Mouse (Mus musculus) testis, adult 2 months (tissue): Measurements from ENCODE around the gene Cend1. TPM values are rescaled to one million over a fixed set of nuclear protein-coding genes. Genes with fewer than 3 reads are reported as not detected.
A peak's percentile ranks its signal among the peaks of the same experiment; 100 is the strongest.

Experiments used
- H3K27ac ChIP-seq: fragments of 200-500 bp; 2 replicates; pipeline ENCODE4 v1.5.1; 2012; ENCODE audit warnings: low read depth, low read length; ENCODE audit not compliant: control insufficient read depth, insufficient read depth
- H3K27me3 ChIP-seq: fragments of 200-500 bp; 2 replicates; pipeline ENCODE4 v1.6.1; 2012; ENCODE audit warnings: mild to moderate bottlenecking, low read length, moderate library complexity; ENCODE audit not compliant: control insufficient read depth, insufficient read depth
- H3K36me3 ChIP-seq: fragments of 200-500 bp; 2 replicates; pipeline ENCODE4 v1.6.1; 2012; ENCODE audit warnings: mild to moderate bottlenecking, low read length; ENCODE audit not compliant: control insufficient read depth, insufficient read depth
- H3K4me1 ChIP-seq: fragments of 200-500 bp; 2 replicates; pipeline ENCODE4 v1.6.1; 2012; ENCODE audit warnings: low read length; ENCODE audit not compliant: control insufficient read depth, insufficient read depth
- H3K4me3 ChIP-seq: fragments of 200-500 bp; 2 replicates; pipeline ENCODE4 v1.5.1; 2012; ENCODE audit warnings: low read depth, mild to moderate bottlenecking, low read length, moderate library complexity, mixed read lengths; ENCODE audit not compliant: control insufficient read depth
- CTCF ChIP-seq: fragments of 200-500 bp; IDR thresholded peaks from 2 replicates; pipeline ENCODE4 v1.5.1; 2012; ENCODE audit warnings: low read depth, mild to moderate bottlenecking, inconsistent platforms, low read length, moderate library complexity; ENCODE audit not compliant: control insufficient read depth, insufficient read depth, insufficient replicate concordance
- POLR2A ChIP-seq: fragments of 200-500 bp; IDR thresholded peaks from 2 replicates; pipeline ENCODE4 v1.6.1; 2012; ENCODE audit warnings: low read depth, mild to moderate bottlenecking, inconsistent platforms, low read length, moderate library complexity; ENCODE audit not compliant: control insufficient read depth
- polyA plus RNA-seq: library from polyadenylated mRNA; depleted of rRNA; stranded (reverse); fragments of >200 nt; gene quantifications from 2 replicates; pipeline ENCODE4 v1.2.3, GENCODE M21; 2012

Gene Cend1
- polyA plus RNA-seq, 1 experiment: 0.48 TPM

- H3K27ac ChIP-seq: peak overlapping the region; percentile 58
- no peak for TF ChIP-seq POLR2A
- no peak for TF ChIP-seq CTCF
Observed at GRCm38 (mm10) chr7:141468164-141468521, 38.9 kb upstream of the Cend1 start.

DNA sequence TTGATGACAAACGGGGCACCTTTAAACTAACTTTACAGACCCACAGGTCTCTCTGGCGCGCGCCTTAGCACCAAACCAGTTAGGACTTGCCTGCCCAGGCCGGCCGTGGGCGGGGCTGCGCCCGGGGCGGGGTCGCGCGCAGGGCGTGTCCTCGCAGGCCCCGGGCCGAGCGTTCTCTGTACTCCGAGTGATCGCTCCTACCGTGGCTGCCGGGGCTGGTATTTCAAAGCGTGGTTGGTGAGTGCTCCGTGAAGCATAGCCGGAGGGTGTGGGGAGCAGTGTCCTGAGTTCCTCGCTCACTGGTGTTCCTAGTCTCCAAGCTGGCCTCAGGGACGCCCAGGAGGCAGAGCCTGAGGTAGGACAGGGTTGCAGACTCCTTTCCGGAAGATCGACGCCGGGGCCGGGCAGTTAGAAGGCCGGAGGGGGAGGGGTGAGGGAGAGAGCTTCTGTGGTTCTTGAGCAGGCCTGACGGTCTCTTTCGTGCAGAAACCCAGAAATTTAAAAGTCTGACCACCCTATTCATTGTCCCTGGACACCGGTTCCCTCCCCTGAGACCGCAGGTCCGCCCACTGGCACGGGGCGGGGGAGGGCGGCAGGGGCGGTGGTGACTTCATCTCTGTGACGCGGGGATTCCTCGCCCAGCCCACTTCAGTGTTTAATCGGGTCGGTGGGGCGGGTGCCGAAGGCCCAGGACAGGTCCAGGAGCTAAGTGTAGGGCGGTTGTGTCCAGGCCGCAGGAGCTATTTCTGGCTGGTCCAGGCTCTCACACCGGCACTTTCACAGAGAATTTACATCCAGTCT, 38.1 kb upstream of the Cend1 start, which contains the start of gene Cd151:
Gene Cd151 (plus strand): TSS at position 163 of the 801 bp plus-strand sequence.
- H3K36me3 ChIP-seq: no peaks in the 10 kb centered on the region; the same call in 1 of the 2 replicates
- TF ChIP-seq CTCF (no peak), POLR2A (peak; percentile 63)
- H3K4me3 ChIP-seq: peak within 1 kb of the TSS; percentile 87
- peak within 1 kb of the TSS; percentile 58 for H3K27ac ChIP-seq
- H3K4me1 ChIP-seq: peaks cover 49% of the 10 kb centered on the region
- H3K27me3 ChIP-seq: no peaks in the 10 kb centered on the region

More at GRCm38 (mm10) chr7:141468164-141468521, 38.9 kb upstream of the Cend1 start:
- H3K4me1 ChIP-seq: peaks cover 47% of the 10 kb centered on the region
- peak overlapping the region; percentile 87 for H3K4me3 ChIP-seq
- H3K27me3 ChIP-seq: no peaks in the 10 kb centered on the region
- no peaks in the 10 kb centered on the region; the same call in 1 of the 2 replicates for H3K36me3 ChIP-seq

- no peaks in the 10 kb centered on the region for H3K27me3 ChIP-seq
- H3K27ac ChIP-seq: peak overlapping the region; percentile 37
- TF ChIP-seq POLR2A: no peak
- TF ChIP-seq CTCF: no peak
- H3K36me3 ChIP-seq: no peaks in the 10 kb centered on the region; the same call in 1 of the 2 replicates
- peak overlapping the region; percentile 87 for H3K4me3 ChIP-seq
- peaks cover 55% of the 10 kb centered on the region for H3K4me1 ChIP-seq
Observed at GRCm38 (mm10) chr7:141466607-141467148, 37.4 kb upstream of the Cend1 start.

DNA sequence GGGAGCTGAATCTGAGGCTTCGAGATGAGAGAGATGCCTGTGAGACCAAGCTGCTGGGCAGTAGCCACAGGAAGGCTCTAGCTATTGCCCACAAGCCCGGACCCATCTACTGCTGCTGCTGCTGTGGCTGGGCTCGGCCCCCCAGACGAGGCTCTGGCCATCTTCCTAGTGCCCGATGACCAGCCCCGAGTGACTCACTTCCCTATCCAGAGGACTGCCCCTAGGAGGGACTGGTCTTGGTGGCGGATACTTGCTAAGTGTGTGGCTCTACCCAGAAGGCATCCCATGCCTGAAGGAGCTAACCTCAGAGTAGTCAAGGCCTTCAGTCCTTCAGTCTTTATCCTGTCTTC, 36.7 kb upstream of the Cend1 start:
- peaks cover 59% of the 10 kb centered on the region for H3K4me1 ChIP-seq

DNA sequence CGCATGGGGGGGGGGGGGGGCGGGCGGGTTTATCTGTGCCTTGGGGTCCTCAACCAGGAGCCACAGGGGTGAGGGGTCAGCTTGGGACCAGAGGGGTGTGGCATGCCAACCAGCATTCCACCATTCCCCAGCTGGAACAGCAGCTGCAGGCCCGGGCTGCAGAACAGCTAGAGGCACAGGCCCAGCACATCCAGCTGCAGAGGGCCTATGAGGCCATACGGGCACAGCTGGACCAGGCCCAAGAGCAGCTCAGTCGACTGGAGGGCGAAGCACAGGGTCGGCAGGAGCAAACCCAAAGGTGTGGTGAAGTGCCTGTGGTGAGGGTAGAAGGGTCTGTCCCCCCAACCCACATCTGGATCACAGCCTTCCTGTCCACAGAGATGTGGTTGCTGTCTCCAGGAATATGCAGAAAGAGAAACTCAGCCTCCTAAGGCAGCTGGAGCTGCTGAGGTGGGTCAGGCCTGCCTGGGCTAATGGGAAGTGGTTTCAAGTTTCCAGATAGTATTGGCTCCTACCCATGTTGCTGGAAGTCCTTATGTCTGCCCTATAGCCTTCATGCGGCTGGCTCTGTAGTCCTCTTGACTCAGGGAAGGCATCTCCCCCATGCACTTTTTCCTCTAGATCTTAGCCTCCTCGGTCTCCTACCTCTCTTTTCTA, 36.2 kb upstream of the Cend1 start:
- H3K27ac ChIP-seq: peak overlapping the region; percentile 23; the same call in 1 of the 2 replicates
- no peaks in the 10 kb centered on the region for H3K27me3 ChIP-seq
- peaks cover 61% of the 10 kb centered on the region for H3K4me1 ChIP-seq

More for the DNA sequence above, 36.7 kb upstream of the Cend1 start:
- TF ChIP-seq POLR2A (no peak), CTCF (no peak)
- no peaks in the 10 kb centered on the region for H3K27me3 ChIP-seq
- H3K36me3 ChIP-seq: no peaks in the 10 kb centered on the region; the same call in 1 of the 2 replicates
- no peak overlapping the region for H3K4me3 ChIP-seq
- H3K27ac ChIP-seq: peak overlapping the region; percentile 23; the same call in 1 of the 2 replicates

DNA sequence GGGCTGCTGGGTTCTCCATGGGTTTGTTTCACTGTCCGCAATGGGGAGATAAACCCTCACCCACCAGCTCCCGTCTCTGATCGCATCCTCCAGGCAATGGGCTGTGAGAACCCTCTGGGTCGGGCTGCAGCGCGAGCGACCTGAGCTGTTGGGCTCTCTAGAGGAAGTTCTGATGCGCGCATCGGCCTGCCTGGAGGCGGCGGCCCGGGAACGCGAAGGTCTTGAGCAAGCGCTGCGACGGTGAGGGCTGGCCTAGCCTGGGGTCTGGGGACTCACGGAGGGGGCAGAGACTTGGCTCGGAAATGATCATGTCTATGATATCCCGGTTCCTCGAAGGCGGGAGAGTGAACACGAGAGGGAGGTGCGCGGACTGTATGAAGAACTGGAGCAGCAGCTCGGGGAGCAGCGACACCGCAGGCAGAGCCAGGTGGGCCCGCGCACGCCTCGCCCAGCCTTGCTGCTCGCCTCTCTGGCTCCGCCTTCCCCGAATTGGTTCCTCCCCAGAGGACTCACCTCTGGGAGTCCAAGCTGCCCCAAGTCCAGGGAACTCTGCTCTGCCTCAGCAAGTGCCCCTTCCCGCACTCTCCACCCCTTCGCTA, 35.4 kb upstream of the Cend1 start:
- TF ChIP-seq CTCF: no peak
- Histone ChIP-seq H3K4me3 (peak overlapping the region; percentile 66), H3K27me3 (no peaks in the 10 kb centered on the region), H3K4me1 (peaks cover 61% of the 10 kb centered on the region), H3K36me3 (no peaks in the 10 kb centered on the region), H3K27ac (peak overlapping the region; percentile 18)

More for the DNA sequence above, 36.2 kb upstream of the Cend1 start:
- no peak for TF ChIP-seq POLR2A
- no peak for TF ChIP-seq CTCF
- H3K4me3 ChIP-seq: no peak overlapping the region
- H3K36me3 ChIP-seq: no peaks in the 10 kb centered on the region; the same call in 1 of the 2 replicates
